Mouse (Mus musculus) spleen, adult 2 months (tissue): ENCODE results near the gene Catsperb. TPM values are rescaled to one million over a fixed set of nuclear protein-coding genes. Genes with fewer than 3 reads are reported as not detected.

Source experiments
- DNase-seq, 2 experiments: peaks; one replicate each; pipeline versions ENCODE4 v3.0.0 to v3.0.0-alpha.2; 2012 to 2021; ENCODE audit warnings: low spot score in 2 of 2, low read depth in 1 of 2
- H3K27ac ChIP-seq: fragments of 200-500 bp; 2 replicates; pipeline ENCODE4 v1.5.1; 2012; ENCODE audit warnings: low read length, inconsistent platforms; ENCODE audit not compliant: insufficient read depth
- H3K27me3 ChIP-seq: fragments of 200-500 bp; 2 replicates; pipeline ENCODE4 v1.6.1; 2012; ENCODE audit warnings: mild to moderate bottlenecking, moderate library complexity, low read length, inconsistent platforms; ENCODE audit not compliant: control insufficient read depth, insufficient read depth
- H3K36me3 ChIP-seq: fragments of 200-500 bp; 2 replicates; pipeline ENCODE4 v1.6.1; 2012; ENCODE audit warnings: mild to moderate bottlenecking, low read length, inconsistent platforms; ENCODE audit not compliant: control insufficient read depth, insufficient read depth
- H3K4me1 ChIP-seq: fragments of 200-500 bp; 2 replicates; pipeline ENCODE4 v1.6.1; 2011; ENCODE audit warnings: inconsistent platforms; ENCODE audit not compliant: control insufficient read depth, insufficient read depth, insufficient read length
- H3K4me3 ChIP-seq: fragments of 200-500 bp; 2 replicates; pipeline ENCODE4 v1.5.1; 2011; ENCODE audit warnings: mild to moderate bottlenecking, inconsistent platforms; ENCODE audit not compliant: insufficient read depth, insufficient read length; ENCODE audit errors: extremely low read depth
- CTCF ChIP-seq: fragments of 200-500 bp; IDR thresholded peaks from 2 replicates; pipeline ENCODE4 v1.5.1; 2011; ENCODE audit warnings: mild to moderate bottlenecking, inconsistent platforms; ENCODE audit not compliant: insufficient read depth, insufficient read length, insufficient replicate concordance; ENCODE audit errors: extremely low read depth
- POLR2A ChIP-seq: fragments of 200-500 bp; IDR thresholded peaks from 2 replicates; pipeline ENCODE4 v1.6.1; 2011; ENCODE audit warnings: low read depth, low read length, inconsistent platforms
- WGBS: fragments of 180-500 bp; shearing (Covaris S2); methylation state at CpG from one replicate; pipeline ENCODE4 v1.1.7; 2018; 5-methylcytosine and 5-hydroxymethylcytosine counted together
- polyA plus RNA-seq: library from polyadenylated mRNA; depleted of rRNA; stranded (reverse); fragments of >200 nt; gene quantifications from 2 replicates; pipeline ENCODE4 v1.2.3, GENCODE M21; 2012

Catsperb gene
- polyA plus RNA-seq, 1 experiment, result not detected

DNA sequence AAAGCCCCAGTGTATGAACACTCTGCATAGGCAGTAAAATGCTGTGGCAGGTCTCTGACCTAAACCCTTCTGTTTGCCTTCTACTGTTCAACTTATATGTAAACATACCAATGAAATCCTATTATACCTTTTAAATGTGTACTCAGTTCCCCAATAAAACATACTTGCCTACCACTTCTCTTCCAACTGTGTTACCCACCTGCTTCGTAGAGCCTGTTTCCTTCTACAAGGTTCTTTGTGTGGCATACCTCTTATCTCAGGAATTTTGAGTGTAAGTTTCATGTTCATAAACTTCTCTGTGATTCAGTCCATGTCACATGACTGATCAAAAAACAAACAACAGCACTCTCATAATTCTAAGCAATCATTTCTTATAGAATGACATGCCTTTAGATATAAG lies 228.7 kb downstream of the Catsperb start:
- WGBS, result 94% methylated on average over 1 of the region's 1 CpGs
- no peaks in the 10 kb centered on the region for H3K4me1 ChIP-seq
- no peak for DNase-seq
- TF ChIP-seq CTCF (no peak), POLR2A (no peak)
- H3K4me3 ChIP-seq, result no peak overlapping the region
- no peaks in the 10 kb centered on the region for H3K36me3 ChIP-seq
- H3K27me3 ChIP-seq, result no peaks in the 10 kb centered on the region
- H3K27ac ChIP-seq, result no peak overlapping the region

GRCm38 (mm10) chr12:101667502-101667901 lies 263.0 kb downstream of the Catsperb start:
- Histone ChIP-seq H3K4me1 (no peaks in the 10 kb centered on the region), H3K4me3 (no peak overlapping the region), H3K27me3 (no peaks in the 10 kb centered on the region), H3K27ac (no peak overlapping the region), H3K36me3 (no peaks in the 10 kb centered on the region)
- 86% methylated on average over 2 of the region's 2 CpGs for WGBS
- DNase-seq, result no peak
- no peak for TF ChIP-seq POLR2A
- TF ChIP-seq CTCF, result no peak
